Mouse (Mus musculus) spleen, postnatal 10 days (tissue): ENCODE measurements around the gene Klf4.

Experiments used
- DNase-seq, 2 experiments: peaks; one replicate each; pipeline ENCODE4 v3.0.0; 2021 to 2022; ENCODE audit warnings: low spot score in 2 of 2

Klf4 gene

GRCm38 (mm10) chr4:55526247-55527115, 5.8 kb downstream of the Klf4 start:
- no peak for DNase-seq

- no peak for DNase-seq
Observed at GRCm38 (mm10) chr4:55523921-55524320, 8.3 kb downstream of the Klf4 start.

GRCm38 (mm10) chr4:55517438-55517837, 14.8 kb downstream of the Klf4 start:
- DNase-seq: no peak

- no peak for DNase-seq
Observed at GRCm38 (mm10) chr4:55516048-55516447, 16.2 kb downstream of the Klf4 start.

GRCm38 (mm10) chr4:55514733-55515176, 17.5 kb downstream of the Klf4 start:
- DNase-seq: peak; percentile 30 to 61

GRCm38 (mm10) chr4:55513615-55514279, 18.5 kb downstream of the Klf4 start:
- no peak for DNase-seq

- DNase-seq: no peak
Observed at GRCm38 (mm10) chr4:55511389-55511788, 20.9 kb downstream of the Klf4 start.

- no peak for DNase-seq
Observed at GRCm38 (mm10) chr4:55508712-55509111, 23.6 kb downstream of the Klf4 start.

- DNase-seq: no peak
Observed at GRCm38 (mm10) chr4:55498621-55499020, 33.6 kb downstream of the Klf4 start.

GRCm38 (mm10) chr4:55496416-55496815, 35.9 kb downstream of the Klf4 start:
- DNase-seq: no peak

GRCm38 (mm10) chr4:55493261-55493660, 39.0 kb downstream of the Klf4 start:
- no peak for DNase-seq

GRCm38 (mm10) chr4:55489328-55489727, 42.9 kb downstream of the Klf4 start:
- DNase-seq: no peak

GRCm38 (mm10) chr4:55488604-55489003, 43.7 kb downstream of the Klf4 start:
- no peak for DNase-seq

GRCm38 (mm10) chr4:55480322-55480767, 51.9 kb downstream of the Klf4 start:
- DNase-seq: peak; percentile 62 to 81

- DNase-seq: no peak
Observed at GRCm38 (mm10) chr4:55478333-55478732, 53.9 kb downstream of the Klf4 start.

- peak in 1 of 2 experiments; percentile 23 for DNase-seq
Observed at GRCm38 (mm10) chr4:55477933-55478332, 54.3 kb downstream of the Klf4 start.

- DNase-seq: no peak
Observed at GRCm38 (mm10) chr4:55477210-55477759, 55.0 kb downstream of the Klf4 start.
